Mouse (Mus musculus) liver, postnatal 0 days (tissue): ENCODE data around the gene Erbb4.

Experiments
- CTCF ChIP-seq: sonication (generic); IDR thresholded peaks from 2 replicates; pipeline ENCODE4 v1.5.1; 2016; ENCODE audit warnings: antibody characterized with exemption, low read depth
- EP300 ChIP-seq: IDR thresholded peaks from 2 replicates; pipeline ENCODE4 v1.6.1; 2016; ENCODE audit warnings: antibody characterized with exemption, low read depth, mild to moderate bottlenecking

DNA sequence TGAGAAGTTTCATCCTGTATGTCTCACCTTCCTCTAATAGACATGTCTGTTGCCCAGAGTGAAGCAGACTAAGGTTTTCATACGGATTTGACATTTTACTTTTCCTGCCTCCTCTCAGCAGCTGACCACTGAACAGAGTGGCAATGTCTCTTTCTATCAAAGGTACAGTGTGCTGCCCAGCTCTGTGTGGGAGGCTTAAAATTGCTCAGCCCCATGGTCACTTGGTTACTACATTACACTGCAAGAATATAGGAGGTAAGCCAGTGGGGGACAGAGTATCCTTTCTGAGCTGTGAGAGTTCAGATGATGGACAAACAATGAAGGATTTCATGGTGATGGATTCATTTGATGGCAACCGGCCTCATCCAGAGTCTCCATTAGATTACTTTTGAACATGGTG is 152.4 kb downstream of the Erbb4 start:
- TF ChIP-seq CTCF (no peak), EP300 (no peak)
